Mouse (Mus musculus) cerebellum, adult 2 months (tissue): ENCODE results near the gene Sprtn.

Source experiments
- CTCF ChIP-seq: fragments of 200-500 bp; IDR thresholded peaks from 2 replicates; pipeline ENCODE4 v1.5.1; 2011; ENCODE audit warnings: low read depth, mild to moderate bottlenecking, control low read depth, low read length, moderate library complexity, borderline replicate concordance; ENCODE audit not compliant: insufficient read depth
- POLR2A ChIP-seq: fragments of 200-500 bp; IDR thresholded peaks from 2 replicates; pipeline ENCODE4 v1.6.1; 2011; ENCODE audit warnings: low read length, control low read depth, borderline replicate concordance; ENCODE audit not compliant: insufficient read depth

DNA sequence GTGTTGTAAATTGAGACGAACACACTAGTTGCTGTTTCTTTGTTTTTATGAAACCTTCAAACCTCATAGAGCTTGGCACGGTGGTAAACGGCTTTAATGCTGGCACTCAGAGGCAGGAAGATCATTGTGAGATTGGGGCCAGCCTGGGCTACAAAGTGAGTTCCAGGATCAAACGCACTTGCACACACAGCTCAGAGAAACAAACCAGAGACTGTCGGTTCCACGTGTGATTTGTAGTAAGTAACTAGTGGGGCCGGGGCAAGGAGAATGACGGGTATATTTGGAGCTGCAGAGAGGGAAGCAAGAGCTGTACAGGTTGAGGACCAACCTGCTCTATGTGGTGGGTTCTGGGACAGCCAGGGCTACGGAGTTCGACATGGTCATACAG, 52.4 kb downstream of the Sprtn start:
- no peak for TF ChIP-seq CTCF
- TF ChIP-seq POLR2A = no peak
